Mouse (Mus musculus) liver, adult (tissue): ENCODE measurements around the gene Gm4353.
"Not testable (repeated sequence)": the region's sequence is repeated elsewhere in the genome, so short reads cannot be mapped to it uniquely, and the experiment has no call there.

Source experiments
- GATA4 ChIP-seq: IDR thresholded peaks from 2 replicates; pipeline ENCODE4 v1.6.1; 2014; ENCODE audit warnings: mild to moderate bottlenecking, low read length; ENCODE audit not compliant: insufficient replicate concordance

Gm4353 gene

GRCm38 (mm10) chr7:116084366-116084765 lies at the start of gene Gm4353:
TSS of gene Gm4353 (minus strand) at chr7:116084635.
- TF ChIP-seq GATA4 = not testable (repeated sequence)

GRCm38 (mm10) chr7:116132078-116132477 lies 47.6 kb upstream of the Gm4353 start:
- TF ChIP-seq GATA4 = no peak

GRCm38 (mm10) chr7:116131390-116131789 lies 47.0 kb upstream of the Gm4353 start:
- TF ChIP-seq GATA4 = no peak

GRCm38 (mm10) chr7:116129374-116129773 lies 44.9 kb upstream of the Gm4353 start:
- TF ChIP-seq GATA4 = no peak

GRCm38 (mm10) chr7:116128286-116128685 lies 43.9 kb upstream of the Gm4353 start:
- TF ChIP-seq GATA4 = no peak

- TF ChIP-seq GATA4 = no peak
These were observed 42.6 kb upstream of the Gm4353 start for GRCm38 (mm10) chr7:116127052-116127451.

GRCm38 (mm10) chr7:116125671-116126070 lies 41.2 kb upstream of the Gm4353 start:
- TF ChIP-seq GATA4 = no peak

GRCm38 (mm10) chr7:116124057-116124456 lies 39.6 kb upstream of the Gm4353 start:
- no peak for TF ChIP-seq GATA4

GRCm38 (mm10) chr7:116123597-116123985 lies 39.2 kb upstream of the Gm4353 start:
- no peak for TF ChIP-seq GATA4

- no peak for TF ChIP-seq GATA4
These were observed 38.7 kb upstream of the Gm4353 start for GRCm38 (mm10) chr7:116122981-116123596.

- no peak for TF ChIP-seq GATA4
These were observed 36.8 kb upstream of the Gm4353 start for GRCm38 (mm10) chr7:116121202-116121601.

- no peak for TF ChIP-seq GATA4
These were observed 36.3 kb upstream of the Gm4353 start for GRCm38 (mm10) chr7:116120737-116121136.

- TF ChIP-seq GATA4 = no peak
These were observed 34.9 kb upstream of the Gm4353 start for GRCm38 (mm10) chr7:116119306-116119857.

- TF ChIP-seq GATA4 = no peak
These were observed 31.6 kb upstream of the Gm4353 start for GRCm38 (mm10) chr7:116115991-116116390.

GRCm38 (mm10) chr7:116115216-116115930 lies 30.9 kb upstream of the Gm4353 start:
- TF ChIP-seq GATA4 = no peak

GRCm38 (mm10) chr7:116111546-116111945 lies 27.1 kb upstream of the Gm4353 start:
- TF ChIP-seq GATA4 = no peak
